Mouse (Mus musculus) testis, adult 2 months (tissue): ENCODE measurements around the gene Gm37240. TPM values are rescaled to one million over a fixed set of nuclear protein-coding genes. Genes with fewer than 3 reads are reported as not detected.

ENCODE experiments used
- H3K27ac ChIP-seq: fragments of 200-500 bp; 2 replicates; pipeline ENCODE4 v1.5.1; 2012; ENCODE audit warnings: low read depth, low read length; ENCODE audit not compliant: control insufficient read depth, insufficient read depth
- H3K27me3 ChIP-seq: fragments of 200-500 bp; 2 replicates; pipeline ENCODE4 v1.6.1; 2012; ENCODE audit warnings: mild to moderate bottlenecking, low read length, moderate library complexity; ENCODE audit not compliant: control insufficient read depth, insufficient read depth
- H3K36me3 ChIP-seq: fragments of 200-500 bp; 2 replicates; pipeline ENCODE4 v1.6.1; 2012; ENCODE audit warnings: mild to moderate bottlenecking, low read length; ENCODE audit not compliant: control insufficient read depth, insufficient read depth
- H3K4me1 ChIP-seq: fragments of 200-500 bp; 2 replicates; pipeline ENCODE4 v1.6.1; 2012; ENCODE audit warnings: low read length; ENCODE audit not compliant: control insufficient read depth, insufficient read depth
- H3K4me3 ChIP-seq: fragments of 200-500 bp; 2 replicates; pipeline ENCODE4 v1.5.1; 2012; ENCODE audit warnings: low read depth, mild to moderate bottlenecking, low read length, moderate library complexity, mixed read lengths; ENCODE audit not compliant: control insufficient read depth
- CTCF ChIP-seq: fragments of 200-500 bp; IDR thresholded peaks from 2 replicates; pipeline ENCODE4 v1.5.1; 2012; ENCODE audit warnings: low read depth, mild to moderate bottlenecking, inconsistent platforms, low read length, moderate library complexity; ENCODE audit not compliant: control insufficient read depth, insufficient read depth, insufficient replicate concordance
- POLR2A ChIP-seq: fragments of 200-500 bp; IDR thresholded peaks from 2 replicates; pipeline ENCODE4 v1.6.1; 2012; ENCODE audit warnings: low read depth, mild to moderate bottlenecking, inconsistent platforms, low read length, moderate library complexity; ENCODE audit not compliant: control insufficient read depth
- polyA plus RNA-seq: library from polyadenylated mRNA; depleted of rRNA; stranded (reverse); fragments of >200 nt; gene quantifications from 2 replicates; pipeline ENCODE4 v1.2.3, GENCODE M21; 2012

Gene Gm37240
- polyA plus RNA-seq, 1 experiment, result not detected

GRCm38 (mm10) chr3:84715073-84715768 is 1172.1 kb downstream of the Gm37240 start:
- TF ChIP-seq CTCF (no peak), POLR2A (no peak)
- no peaks in the 10 kb centered on the region for H3K36me3 ChIP-seq

GRCm38 (mm10) chr3:84712941-84713340 is 1174.4 kb downstream of the Gm37240 start:
- Histone ChIP-seq H3K27me3 (no peaks in the 10 kb centered on the region), H3K27ac (no peak overlapping the region), H3K36me3 (no peaks in the 10 kb centered on the region), H3K4me1 (peaks cover 7% of the 10 kb centered on the region), H3K4me3 (no peak overlapping the region)
- TF ChIP-seq CTCF (peak; percentile 17; the same call in 1 of the 2 replicates), POLR2A (no peak)

More at GRCm38 (mm10) chr3:84715073-84715768, 1172.1 kb downstream of the Gm37240 start:
- Histone ChIP-seq H3K4me1 (peaks cover 7% of the 10 kb centered on the region), H3K27ac (no peak overlapping the region), H3K27me3 (no peaks in the 10 kb centered on the region), H3K4me3 (peak overlapping the region; percentile 22; the same call in 1 of the 2 replicates)

- no peaks in the 10 kb centered on the region for H3K36me3 ChIP-seq
- TF ChIP-seq POLR2A (no peak), CTCF (no peak)
- no peak overlapping the region for H3K27ac ChIP-seq
- no peak overlapping the region for H3K4me3 ChIP-seq
- peaks cover 7% of the 10 kb centered on the region for H3K4me1 ChIP-seq
- H3K27me3 ChIP-seq, result no peaks in the 10 kb centered on the region
Measured at GRCm38 (mm10) chr3:84710723-84711122, 1176.6 kb downstream of the Gm37240 start.

- H3K27me3 ChIP-seq, result no peaks in the 10 kb centered on the region
- TF ChIP-seq POLR2A (no peak), CTCF (no peak)
- H3K4me3 ChIP-seq, result no peak overlapping the region
- H3K36me3 ChIP-seq, result no peaks in the 10 kb centered on the region
- H3K27ac ChIP-seq, result no peak overlapping the region
- H3K4me1 ChIP-seq, result peaks cover 4% of the 10 kb centered on the region
Measured at GRCm38 (mm10) chr3:84709967-84710366, 1177.4 kb downstream of the Gm37240 start.

- H3K4me1 ChIP-seq, result no peaks in the 10 kb centered on the region
- H3K4me3 ChIP-seq, result no peak overlapping the region
- no peak overlapping the region for H3K27ac ChIP-seq
- no peaks in the 10 kb centered on the region for H3K27me3 ChIP-seq
- H3K36me3 ChIP-seq, result no peaks in the 10 kb centered on the region
- TF ChIP-seq POLR2A (no peak), CTCF (no peak)
Measured at GRCm38 (mm10) chr3:84709100-84709499, 1178.2 kb downstream of the Gm37240 start.

GRCm38 (mm10) chr3:84708469-84708868 is 1178.8 kb downstream of the Gm37240 start:
- H3K4me3 ChIP-seq, result no peak overlapping the region
- H3K4me1 ChIP-seq, result no peaks in the 10 kb centered on the region
- no peaks in the 10 kb centered on the region for H3K27me3 ChIP-seq

GRCm38 (mm10) chr3:84705224-84705623 is 1182.1 kb downstream of the Gm37240 start:
- H3K36me3 ChIP-seq, result no peaks in the 10 kb centered on the region
- no peaks in the 10 kb centered on the region for H3K27me3 ChIP-seq
- no peak overlapping the region for H3K27ac ChIP-seq
- no peaks in the 10 kb centered on the region for H3K4me1 ChIP-seq
- TF ChIP-seq CTCF (no peak), POLR2A (no peak)
- H3K4me3 ChIP-seq, result no peak overlapping the region

More at GRCm38 (mm10) chr3:84708469-84708868, 1178.8 kb downstream of the Gm37240 start:
- Histone ChIP-seq H3K27ac (no peak overlapping the region), H3K36me3 (no peaks in the 10 kb centered on the region)
- TF ChIP-seq CTCF, result no peak
- no peak for TF ChIP-seq POLR2A
